Mouse (Mus musculus): ENCODE measurements around the gene Ptafr. TPM values are rescaled to one million over a fixed set of nuclear protein-coding genes. Genes with fewer than 3 reads are reported as not detected.

Gene Ptafr
- polyA plus RNA-seq, 1 experiment = 0.41 TPM

DNA sequence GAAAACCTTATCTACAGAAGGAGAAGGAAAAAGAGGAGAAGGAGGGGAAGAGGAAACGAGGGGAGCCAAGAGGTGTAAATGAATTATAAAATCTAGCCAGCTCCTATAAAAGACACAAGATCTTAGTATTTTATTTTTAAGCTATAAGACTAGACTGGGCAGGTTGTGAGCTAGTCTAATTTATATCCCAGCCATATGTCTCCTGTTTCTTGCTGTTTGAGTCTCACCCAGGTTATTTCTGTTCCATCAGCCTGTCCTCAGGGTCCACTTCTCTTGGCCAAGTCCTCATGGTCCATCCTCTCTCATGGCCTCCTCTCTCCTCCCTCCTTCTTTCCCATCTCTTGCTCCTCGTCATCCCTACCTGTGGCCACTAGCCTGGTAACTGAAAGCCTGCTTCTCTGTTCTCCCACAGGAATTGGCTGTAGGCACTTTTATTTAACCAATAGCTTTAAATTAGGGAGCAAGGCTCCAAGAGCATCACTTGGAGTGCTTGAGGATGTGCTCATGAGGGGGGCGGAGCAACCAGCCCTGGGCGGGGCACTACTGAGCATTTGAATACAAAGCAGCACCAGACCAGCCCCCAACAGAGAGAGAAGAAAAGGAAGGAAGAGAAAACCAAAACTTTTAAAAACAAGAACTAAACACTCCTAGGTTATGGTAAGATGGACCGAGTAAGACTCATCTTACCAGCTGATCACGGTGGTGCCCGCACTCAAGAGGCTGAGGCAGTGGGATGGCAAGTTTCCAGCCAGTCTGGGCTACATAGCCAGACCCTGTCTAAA is 57.6 kb downstream of the Ptafr start:
- no peak overlapping the region for H3K27ac ChIP-seq (ENCODE audit: insufficient read depth, low read length)
- TF ChIP-seq POLR2A (IDR thresholded peaks at IDR 0.05; ENCODE audit: borderline replicate concordance, insufficient read depth, low read length) (no peak), CTCF (IDR thresholded peaks at IDR 0.05; ENCODE audit: borderline replicate concordance, insufficient read depth, low read depth, low read length) (no peak)
- no peak overlapping the region for H3K4me3 ChIP-seq (replicated peaks; ENCODE audit: insufficient read depth, low read depth, low read length)
- no peak for DNase-seq
- 67% methylated on average over 7 of the region's 7 CpGs for WGBS
- no peaks in the 10 kb centered on the region for H3K4me1 ChIP-seq (ENCODE audit: control insufficient read depth, insufficient read depth, low read length)
- no peaks in the 10 kb centered on the region for H3K27me3 ChIP-seq (ENCODE audit: control insufficient read depth, insufficient read depth, low read length)

DNA sequence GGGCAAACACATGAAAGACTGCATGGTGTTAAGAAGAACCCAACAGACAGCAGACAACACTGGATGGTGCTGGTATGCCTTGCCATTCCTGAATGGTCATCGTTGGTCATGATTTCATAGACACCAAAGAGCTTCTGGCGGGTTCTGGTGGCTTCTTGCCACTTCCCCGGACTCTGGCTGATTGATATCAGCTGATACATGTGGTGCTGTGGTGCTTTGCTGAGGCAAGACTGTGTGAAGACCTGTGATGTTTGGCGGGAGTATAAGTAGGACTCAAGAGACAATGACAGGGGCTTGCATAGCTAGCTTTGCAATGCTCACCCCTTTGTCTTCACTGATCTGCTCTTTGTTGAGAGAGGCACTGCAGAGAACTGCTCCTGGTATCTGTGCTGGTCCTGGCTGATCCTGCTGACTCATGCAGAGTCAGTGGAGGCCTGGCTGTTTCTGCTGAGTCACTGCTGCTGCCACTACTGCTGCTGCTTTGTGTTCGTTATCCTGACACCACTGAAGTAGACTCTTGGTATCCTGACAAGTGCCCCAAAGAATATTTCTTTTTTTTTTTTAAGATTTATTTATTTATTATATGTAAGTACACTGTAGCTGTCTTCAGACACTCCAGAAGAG is 60.3 kb downstream of the Ptafr start:
- no peak overlapping the region for H3K27ac ChIP-seq (ENCODE audit: insufficient read depth, low read length)
- no peak for TF ChIP-seq CTCF (IDR thresholded peaks at IDR 0.05; ENCODE audit: borderline replicate concordance, insufficient read depth, low read depth, low read length)
- no peak for TF ChIP-seq POLR2A (IDR thresholded peaks at IDR 0.05; ENCODE audit: borderline replicate concordance, insufficient read depth, low read length)
- no peak for DNase-seq
- H3K27me3 ChIP-seq (ENCODE audit: control insufficient read depth, insufficient read depth, low read length) = no peaks in the 10 kb centered on the region
- no peaks in the 10 kb centered on the region for H3K4me1 ChIP-seq (ENCODE audit: control insufficient read depth, insufficient read depth, low read length)
- WGBS = 83% methylated on average over 5 of the region's 5 CpGs
- no peak overlapping the region for H3K4me3 ChIP-seq (replicated peaks; ENCODE audit: insufficient read depth, low read depth, low read length)

DNA sequence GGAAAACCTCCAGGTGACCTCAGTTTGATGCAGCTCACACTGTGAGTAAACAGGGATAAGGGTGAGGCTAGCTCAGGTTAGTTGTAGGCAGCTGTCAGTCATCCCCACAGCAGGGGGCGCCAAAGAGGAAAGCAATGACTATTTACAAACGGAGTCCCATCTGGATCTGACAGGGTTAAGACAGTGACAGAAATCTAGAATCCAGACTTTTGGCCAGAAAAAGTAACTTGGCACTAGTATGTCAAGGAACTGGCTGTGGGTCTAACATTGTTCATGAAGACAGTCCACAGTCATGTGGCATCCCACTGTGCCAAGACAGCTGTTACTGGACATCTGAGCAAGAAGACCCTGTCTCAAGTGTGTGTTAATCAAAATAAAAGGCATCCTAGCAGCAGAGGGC is 65.0 kb downstream of the Ptafr start:
- Histone ChIP-seq H3K4me3 (replicated peaks; ENCODE audit: insufficient read depth, low read depth, low read length) (no peak overlapping the region), H3K4me1 (ENCODE audit: control insufficient read depth, insufficient read depth, low read length) (no peaks in the 10 kb centered on the region), H3K27me3 (ENCODE audit: control insufficient read depth, insufficient read depth, low read length) (no peaks in the 10 kb centered on the region), H3K27ac (ENCODE audit: insufficient read depth, low read length) (no peak overlapping the region)
- WGBS = 1% methylated on average over 2 of the region's 2 CpGs
- TF ChIP-seq CTCF (IDR thresholded peaks at IDR 0.05; ENCODE audit: borderline replicate concordance, insufficient read depth, low read depth, low read length) = no peak
- no peak for TF ChIP-seq POLR2A (IDR thresholded peaks at IDR 0.05; ENCODE audit: borderline replicate concordance, insufficient read depth, low read length)
- DNase-seq = no peak

Other genes with a start within 250 kb of the Ptafr start
- gene Trnau1ap, start 234.5 kb upstream of the Ptafr start, polyA plus RNA-seq (2012; rRNA removed) = 17.9 and 19.1 TPM in 2 replicates
- 8.4 and 9.6 TPM in 2 replicates for gene Rcc1, start 210.5 kb upstream of the Ptafr start, polyA plus RNA-seq (2012; rRNA removed)
- gene Phactr4, start 141.6 kb upstream of the Ptafr start, polyA plus RNA-seq (2012; rRNA removed) = 10.3 and 10.7 TPM in 2 replicates
- gene Med18, start 100.1 kb upstream of the Ptafr start, polyA plus RNA-seq (2012; rRNA removed) = 5.5 and 6.3 TPM in 2 replicates
- gene Sesn2, start 53.6 kb upstream of the Ptafr start, polyA plus RNA-seq (2012; rRNA removed) = 9.8 and 10.2 TPM in 2 replicates
- 569 and 629 TPM in 2 replicates for gene Atpif1, start 30.4 kb upstream of the Ptafr start, polyA plus RNA-seq (2012; rRNA removed)
- 97.2 and 116 TPM in 2 replicates for gene Dnajc8, start 28.5 kb upstream of the Ptafr start, polyA plus RNA-seq (2012; rRNA removed)
- 25.1 and 27.9 TPM in 2 replicates for gene Eya3, start 74.9 kb downstream of the Ptafr start, polyA plus RNA-seq (2012; rRNA removed)
- gene Xkr8, start 168.5 kb downstream of the Ptafr start, polyA plus RNA-seq (2012; rRNA removed) = 7.4 and 7.6 TPM in 2 replicates
- gene Smpdl3b, start 193.2 kb downstream of the Ptafr start, polyA plus RNA-seq (2012; rRNA removed) = 1.6 and 1.9 TPM in 2 replicates
- 20.0 and 21.3 TPM in 2 replicates for gene Rpa2, start 204.3 kb downstream of the Ptafr start, polyA plus RNA-seq (2012; rRNA removed)
- gene Themis2, start 232.3 kb downstream of the Ptafr start, polyA plus RNA-seq (2012; rRNA removed) = 0.41 and 0.44 TPM in 2 replicates

Data from cerebellum, adult 2 months (tissue).